Mouse (Mus musculus) bone marrow, adult 2 months (tissue): ENCODE results near the gene B3galt6.

ENCODE experiments used
- CTCF ChIP-seq: fragments of 200-500 bp; IDR thresholded peaks from 2 replicates; pipeline ENCODE4 v1.5.1; 2011; ENCODE audit warnings: low read length, control low read depth; ENCODE audit not compliant: control insufficient read depth, insufficient read depth
- POLR2A ChIP-seq: fragments of 200-500 bp; IDR thresholded peaks from 2 replicates; pipeline ENCODE4 v1.6.1; 2011; ENCODE audit warnings: low read depth, mild to moderate bottlenecking, control low read depth, low read length, borderline replicate concordance; ENCODE audit not compliant: control insufficient read depth

DNA sequence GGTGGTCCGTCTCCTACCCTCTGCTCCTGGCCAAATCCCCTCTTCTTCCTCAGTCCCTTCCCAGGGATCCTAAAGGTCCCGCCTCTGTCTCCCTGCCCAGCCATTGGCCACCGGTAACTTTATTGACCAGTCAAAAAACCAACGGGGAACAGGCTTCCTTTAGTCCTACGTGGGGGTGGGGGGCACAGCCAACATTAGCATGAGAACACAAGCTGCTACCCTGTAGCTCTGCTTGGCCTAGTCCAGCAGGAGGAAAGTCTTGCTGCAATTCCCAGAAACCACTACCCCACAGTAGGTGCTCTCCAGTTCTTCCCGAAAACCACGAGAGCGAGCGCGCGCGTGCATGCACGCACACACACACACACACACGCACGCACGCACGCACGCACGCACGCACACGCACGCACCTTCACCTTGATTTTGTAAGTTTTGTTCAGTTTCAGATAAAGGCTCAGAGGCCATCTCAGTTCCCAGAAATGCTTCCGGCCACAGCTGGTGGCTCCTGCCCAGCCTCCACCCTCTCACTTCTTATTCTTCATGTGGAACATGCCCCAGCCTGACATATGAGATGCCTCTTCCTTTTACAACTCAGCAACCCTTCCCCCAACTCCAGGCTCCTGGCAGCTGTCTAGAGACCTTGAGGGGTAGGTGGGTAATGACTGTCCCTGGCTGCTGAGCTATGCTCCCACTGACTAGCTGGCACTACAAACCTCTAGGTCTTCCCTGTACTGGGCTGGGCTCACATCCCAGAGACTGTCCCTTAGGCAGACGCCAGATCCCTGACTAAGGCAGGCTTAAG lies 39.3 kb upstream of the B3galt6 start:
- TF ChIP-seq POLR2A (no peak), CTCF (no peak)
